Mouse (Mus musculus): Measurements from ENCODE around the gene Trim34b. TPM values are rescaled to one million over a fixed set of nuclear protein-coding genes. Genes with fewer than 3 reads are reported as not detected.

Gene Trim34b
- total and polyA plus RNA-seq, 3 experiments = 0.69 to 0.74 TPM; not detected in 1

GRCm38 (mm10) chr7:104291638-104292400 is 37.5 kb upstream of the Trim34b start:
- no peaks in the 10 kb centered on the region for H3K79me2 ChIP-seq (ENCODE audit: control insufficient read depth, insufficient read depth, low read length, poor library complexity)
- DNase-seq (ENCODE audit: low read depth, low spot score) = no peak
- no peaks in the 10 kb centered on the region for H3K27me3 ChIP-seq (ENCODE audit: control insufficient read depth in 1 of 2, insufficient read depth in 2 of 2, low read length in 2 of 2)
- H3K27ac ChIP-seq (ENCODE audit: control insufficient read depth, low read depth, low read length) = no peak overlapping the region
- H3K9me3 ChIP-seq (replicated peaks; ENCODE audit: insufficient read depth, low read length) = no peaks in the 10 kb centered on the region
- H3K4me1 ChIP-seq (ENCODE audit: control insufficient read depth in 1 of 2, insufficient read depth in 2 of 2, low read length in 2 of 2) = no peaks in the 10 kb centered on the region
- H3K36me3 ChIP-seq (ENCODE audit: control insufficient read depth in 1 of 2, insufficient read depth in 2 of 2, low read length in 2 of 2) = no peaks in the 10 kb centered on the region
- H3K4me3 ChIP-seq (ENCODE audit: control insufficient read depth in 1 of 2, insufficient read depth in 1 of 2, low read depth in 2 of 2, low read length in 2 of 2) = no peak overlapping the region
- no peak overlapping the region for H3K9ac ChIP-seq (ENCODE audit: control insufficient read depth, low read depth, low read length, poor library complexity, severe bottlenecking)
- no peak for TF ChIP-seq KAT2A (conservative IDR thresholded peaks at IDR 0.05; ENCODE audit: low read depth, low read length)
- no peak for TF ChIP-seq TAL1 (IDR thresholded peaks at IDR 0.05; ENCODE audit: low read length)
- no peak for TF ChIP-seq USF2 (IDR thresholded peaks at IDR 0.05; ENCODE audit: borderline replicate concordance in 1 of 2, insufficient read depth in 1 of 2, low read depth in 1 of 2, low read length in 2 of 2)
- TF ChIP-seq MAFK (IDR thresholded peaks at IDR 0.05; ENCODE audit: borderline replicate concordance, low read depth, low read length) = no peak
- no peak for TF ChIP-seq MAX (IDR thresholded peaks at IDR 0.05; ENCODE audit: low read length)
- TF ChIP-seq E2F4 (IDR thresholded peaks at IDR 0.05; ENCODE audit: borderline replicate concordance, low read depth, low read length) = no peak
- TF ChIP-seq ZKSCAN1 (IDR thresholded peaks at IDR 0.05; ENCODE audit: low read depth, low read length) = no peak
- no peak for TF ChIP-seq SIN3A (IDR thresholded peaks at IDR 0.05; ENCODE audit: low read length)
- TF ChIP-seq MYB (IDR thresholded peaks at IDR 0.05; ENCODE audit: low read depth, low read length) = no peak
- no peak for TF ChIP-seq ZNF384 (IDR thresholded peaks at IDR 0.05; ENCODE audit: low read depth, low read length)
- TF ChIP-seq POLR2AphosphoS5 (IDR thresholded peaks at IDR 0.05; ENCODE audit: borderline replicate concordance, low read depth, low read length) = no peak
- no peak for TF ChIP-seq NRF1 (IDR thresholded peaks at IDR 0.05; ENCODE audit: insufficient read depth, low read depth, low read length, poor library complexity, severe bottlenecking)
- TF ChIP-seq USF1 (IDR thresholded peaks at IDR 0.05; ENCODE audit: low read depth, low read length) = no peak
- no peak for TF ChIP-seq CTCF (IDR thresholded peaks at IDR 0.05 in 2 of 3, conservative IDR thresholded peaks at IDR 0.05 in 1 of 3; ENCODE audit: control insufficient read depth in 1 of 3, insufficient read depth in 1 of 3, low read depth in 2 of 3, low read length in 3 of 3, poor library complexity in 1 of 3, severe bottlenecking in 1 of 3)
- TF ChIP-seq ZMIZ1 (IDR thresholded peaks at IDR 0.05; ENCODE audit: low read depth, low read length) = no peak
- no peak for TF ChIP-seq HCFC1 (IDR thresholded peaks at IDR 0.05; ENCODE audit: low read depth, low read length)
- no peak for TF ChIP-seq MAZ (IDR thresholded peaks at IDR 0.05; ENCODE audit: low read depth, low read length)

GRCm38 (mm10) chr7:104314796-104315353 is 14.4 kb upstream of the Trim34b start:
- Histone ChIP-seq H3K4me1 (ENCODE audit: control insufficient read depth in 1 of 2, insufficient read depth in 2 of 2, low read length in 2 of 2) (no peaks in the 10 kb centered on the region), H3K36me3 (ENCODE audit: control insufficient read depth in 1 of 2, insufficient read depth in 2 of 2, low read length in 2 of 2) (no peaks in the 10 kb centered on the region), H3K27ac (ENCODE audit: control insufficient read depth, low read depth, low read length) (no peak overlapping the region), H3K79me2 (ENCODE audit: control insufficient read depth, insufficient read depth, low read length, poor library complexity) (no peaks in the 10 kb centered on the region), H3K27me3 (ENCODE audit: control insufficient read depth in 1 of 2, insufficient read depth in 2 of 2, low read length in 2 of 2) (no peaks in the 10 kb centered on the region), H3K9me3 (replicated peaks; ENCODE audit: insufficient read depth, low read length) (no peaks in the 10 kb centered on the region), H3K9ac (ENCODE audit: control insufficient read depth, low read depth, low read length, poor library complexity, severe bottlenecking) (no peak overlapping the region), H3K4me3 (ENCODE audit: control insufficient read depth in 1 of 2, insufficient read depth in 1 of 2, low read depth in 2 of 2, low read length in 2 of 2) (no peak overlapping the region)
- no peak for DNase-seq (ENCODE audit: low read depth, low spot score)
- no peak for TF ChIP-seq ZMIZ1 (IDR thresholded peaks at IDR 0.05; ENCODE audit: low read depth, low read length)
- no peak for TF ChIP-seq GABPA (IDR thresholded peaks at IDR 0.05; ENCODE audit: low read depth, low read length)
- no peak for TF ChIP-seq POLR2AphosphoS5 (IDR thresholded peaks at IDR 0.05; ENCODE audit: borderline replicate concordance, low read depth, low read length)
- no peak for TF ChIP-seq SIN3A (IDR thresholded peaks at IDR 0.05; ENCODE audit: low read length)
- TF ChIP-seq ZC3H11A (IDR thresholded peaks at IDR 0.05; ENCODE audit: low read depth, low read length) = no peak
- no peak for TF ChIP-seq MAX (IDR thresholded peaks at IDR 0.05; ENCODE audit: low read length)
- TF ChIP-seq CTCF (IDR thresholded peaks at IDR 0.05 in 2 of 3, conservative IDR thresholded peaks at IDR 0.05 in 1 of 3; ENCODE audit: control insufficient read depth in 1 of 3, insufficient read depth in 1 of 3, low read depth in 2 of 3, low read length in 3 of 3, poor library complexity in 1 of 3, severe bottlenecking in 1 of 3) = no peak
- TF ChIP-seq MYB (IDR thresholded peaks at IDR 0.05; ENCODE audit: low read depth, low read length) = no peak
- TF ChIP-seq ETS1 (IDR thresholded peaks at IDR 0.05; ENCODE audit: low read depth, low read length) = no peak
- TF ChIP-seq TCF12 (IDR thresholded peaks at IDR 0.05; ENCODE audit: low read depth, low read length) = no peak
- no peak for TF ChIP-seq BHLHE40 (IDR thresholded peaks at IDR 0.05; ENCODE audit: borderline replicate concordance, low read depth, low read length)
- TF ChIP-seq ELF1 (IDR thresholded peaks at IDR 0.05; ENCODE audit: low read depth, low read length) = no peak
- no peak for TF ChIP-seq GATA1 (IDR thresholded peaks at IDR 0.05; ENCODE audit: low read depth, low read length)
- no peak for TF ChIP-seq JUND (IDR thresholded peaks at IDR 0.05; ENCODE audit: low read depth, low read length)
- no peak for TF ChIP-seq USF1 (IDR thresholded peaks at IDR 0.05; ENCODE audit: low read depth, low read length)
- TF ChIP-seq MYC (IDR thresholded peaks at IDR 0.05; ENCODE audit: low read depth, low read length) = no peak
- TF ChIP-seq ZKSCAN1 (IDR thresholded peaks at IDR 0.05; ENCODE audit: low read depth, low read length) = no peak
- TF ChIP-seq SMC3 (IDR thresholded peaks at IDR 0.05; ENCODE audit: low read depth, low read length) = no peak

Data from MEL (cell line).